Mouse (Mus musculus) cortical plate, adult 2 months (tissue): Measurements from ENCODE around the gene Nptx2.

ENCODE experiments used
- CTCF ChIP-seq: fragments of 200-500 bp; IDR thresholded peaks from 2 replicates; pipeline ENCODE4 v1.5.1; 2011; ENCODE audit warnings: mild to moderate bottlenecking, control low read depth, low read length; ENCODE audit not compliant: insufficient read depth; ENCODE audit errors: extremely low read depth
- POLR2A ChIP-seq: fragments of 200-500 bp; IDR thresholded peaks from 2 replicates; pipeline ENCODE4 v1.6.1; 2011; ENCODE audit warnings: mild to moderate bottlenecking, low read length, control low read depth; ENCODE audit not compliant: insufficient read depth; ENCODE audit errors: extremely low read depth

- TF ChIP-seq CTCF (no peak), POLR2A (no peak)
Measured at GRCm38 (mm10) chr5:144506689-144507552, 38.8 kb upstream of the Nptx2 start.
